Mouse (Mus musculus): ENCODE measurements around the gene Sult3a1. TPM values are rescaled to one million over a fixed set of nuclear protein-coding genes. Genes with fewer than 3 reads are reported as not detected.
"Not testable (repeated sequence)": the region's sequence is repeated elsewhere in the genome, so short reads cannot be mapped to it uniquely, and the experiment has no call there.

Gene Sult3a1
- not detected for total RNA-seq (2022)

DNA sequence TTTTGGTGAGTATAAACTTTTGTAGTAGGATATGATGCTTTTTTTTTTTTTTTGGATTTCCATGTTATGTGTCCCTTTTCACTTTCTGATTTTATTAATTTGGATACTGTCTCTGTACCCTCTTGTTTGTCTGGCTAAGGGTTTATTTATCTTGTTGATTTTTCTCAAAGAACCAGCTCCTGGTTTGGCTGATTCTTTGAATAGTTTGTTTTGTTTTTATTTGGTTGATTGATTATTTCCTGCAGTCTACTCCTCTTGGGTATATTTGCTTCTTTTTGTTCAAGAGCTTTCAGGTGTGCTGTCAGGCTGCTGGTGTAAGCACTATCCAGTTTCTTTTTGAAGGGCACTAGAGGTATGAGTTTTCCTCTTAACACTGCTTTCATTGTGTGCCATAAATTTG, at the start of gene Sult3a1:
Gene Sult3a1 (plus strand): TSS at position 301 of the 400 bp plus-strand sequence.
- no peak for DNase-seq (ENCODE audit: low spot score in 2 of 2)

GRCm38 (mm10) chr10:33811807-33812206, 45.7 kb upstream of the Sult3a1 start:
- no peak for DNase-seq (ENCODE audit: low spot score in 2 of 2)

- DNase-seq (ENCODE audit: low spot score in 2 of 2) = no peak
Observed at GRCm38 (mm10) chr10:33814266-33814665, 43.3 kb upstream of the Sult3a1 start.

GRCm38 (mm10) chr10:33816923-33817322, 40.6 kb upstream of the Sult3a1 start:
- DNase-seq (ENCODE audit: low spot score in 2 of 2) = no peak

- DNase-seq (ENCODE audit: low spot score in 2 of 2) = no peak
Observed at GRCm38 (mm10) chr10:33820892-33821291, 36.6 kb upstream of the Sult3a1 start.

- DNase-seq (ENCODE audit: low spot score in 2 of 2) = no peak
Observed at GRCm38 (mm10) chr10:33865994-33866393, 8.5 kb downstream of the Sult3a1 start.

DNA sequence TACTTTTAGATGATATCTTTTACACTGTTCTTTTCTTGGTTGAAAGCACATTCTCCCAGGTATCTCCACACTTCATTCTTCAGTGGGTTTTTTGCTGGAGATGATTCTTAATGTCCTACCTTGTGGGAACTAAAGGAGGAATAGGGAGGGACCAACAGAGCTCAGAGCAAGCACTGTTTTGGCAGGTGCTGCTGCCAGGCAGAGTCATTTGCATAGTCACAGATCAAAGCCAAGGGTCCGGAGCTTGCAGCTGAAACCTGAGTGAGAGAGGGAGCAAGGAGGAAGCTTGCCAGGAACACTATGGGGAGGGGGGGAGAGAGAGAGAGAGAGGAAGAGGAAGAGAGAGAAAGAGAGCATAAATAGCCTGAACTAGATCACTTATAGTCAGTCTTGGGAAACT, 12.9 kb downstream of the Sult3a1 start:
- DNase-seq (ENCODE audit: low spot score in 2 of 2) = no peak

DNA sequence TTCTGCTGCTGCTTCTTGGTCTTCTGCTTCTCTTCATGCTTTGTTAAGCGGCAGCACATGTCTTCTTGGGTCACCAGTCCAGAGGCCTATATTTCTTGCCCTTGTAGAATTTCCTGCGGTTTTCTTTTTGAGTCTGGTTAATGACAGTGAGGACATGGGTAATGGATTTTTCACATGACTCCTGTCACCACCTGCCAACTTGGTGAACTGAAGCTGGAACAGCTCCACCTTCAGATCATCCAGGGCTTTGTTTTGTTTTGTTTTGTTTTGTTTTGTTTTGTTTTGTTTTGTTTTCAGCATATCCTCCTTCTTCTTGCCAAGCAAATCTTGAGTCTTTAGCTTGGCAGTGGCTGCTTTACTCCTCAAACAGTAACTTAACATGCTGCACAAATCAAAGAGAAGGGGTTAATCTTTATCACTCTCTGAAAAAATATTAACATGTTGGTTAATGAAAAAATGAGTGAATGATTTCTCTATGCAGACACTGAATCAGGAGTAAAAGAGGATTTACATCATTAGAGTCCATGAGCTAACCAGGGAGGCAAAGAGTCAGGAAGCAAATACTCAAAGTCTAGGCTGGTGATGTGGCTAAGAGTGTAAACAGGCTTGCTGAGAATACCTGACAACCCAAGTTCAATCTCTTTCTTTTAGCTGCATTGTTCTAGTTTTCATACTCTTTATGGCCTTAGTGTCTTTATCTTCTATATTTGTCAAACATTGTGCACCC, 15.3 kb downstream of the Sult3a1 start:
- DNase-seq (ENCODE audit: low spot score in 2 of 2) = no peak

GRCm38 (mm10) chr10:33882411-33882810, 24.9 kb downstream of the Sult3a1 start:
- not testable (repeated sequence) for DNase-seq (ENCODE audit: low spot score in 2 of 2)

DNA sequence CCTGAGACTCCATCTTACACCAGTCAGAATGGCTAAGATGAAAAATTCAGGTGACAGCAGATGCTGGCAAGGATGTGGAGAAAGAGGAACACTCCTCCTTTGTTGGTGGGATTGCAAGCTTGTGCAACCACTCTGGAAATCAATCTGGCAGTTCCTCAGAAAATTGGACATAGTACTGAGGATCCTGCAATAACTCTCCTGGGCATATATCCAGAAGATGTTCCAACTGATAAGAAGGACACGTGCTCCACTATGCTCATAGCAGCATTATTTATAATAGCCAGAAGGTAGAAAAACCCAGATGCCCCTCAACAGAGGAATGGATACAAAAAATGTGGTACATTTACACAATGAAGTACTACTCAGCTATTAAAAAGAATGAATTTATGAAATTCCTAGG, 44.0 kb downstream of the Sult3a1 start:
- DNase-seq (ENCODE audit: low spot score in 2 of 2) = not testable (repeated sequence)

DNA sequence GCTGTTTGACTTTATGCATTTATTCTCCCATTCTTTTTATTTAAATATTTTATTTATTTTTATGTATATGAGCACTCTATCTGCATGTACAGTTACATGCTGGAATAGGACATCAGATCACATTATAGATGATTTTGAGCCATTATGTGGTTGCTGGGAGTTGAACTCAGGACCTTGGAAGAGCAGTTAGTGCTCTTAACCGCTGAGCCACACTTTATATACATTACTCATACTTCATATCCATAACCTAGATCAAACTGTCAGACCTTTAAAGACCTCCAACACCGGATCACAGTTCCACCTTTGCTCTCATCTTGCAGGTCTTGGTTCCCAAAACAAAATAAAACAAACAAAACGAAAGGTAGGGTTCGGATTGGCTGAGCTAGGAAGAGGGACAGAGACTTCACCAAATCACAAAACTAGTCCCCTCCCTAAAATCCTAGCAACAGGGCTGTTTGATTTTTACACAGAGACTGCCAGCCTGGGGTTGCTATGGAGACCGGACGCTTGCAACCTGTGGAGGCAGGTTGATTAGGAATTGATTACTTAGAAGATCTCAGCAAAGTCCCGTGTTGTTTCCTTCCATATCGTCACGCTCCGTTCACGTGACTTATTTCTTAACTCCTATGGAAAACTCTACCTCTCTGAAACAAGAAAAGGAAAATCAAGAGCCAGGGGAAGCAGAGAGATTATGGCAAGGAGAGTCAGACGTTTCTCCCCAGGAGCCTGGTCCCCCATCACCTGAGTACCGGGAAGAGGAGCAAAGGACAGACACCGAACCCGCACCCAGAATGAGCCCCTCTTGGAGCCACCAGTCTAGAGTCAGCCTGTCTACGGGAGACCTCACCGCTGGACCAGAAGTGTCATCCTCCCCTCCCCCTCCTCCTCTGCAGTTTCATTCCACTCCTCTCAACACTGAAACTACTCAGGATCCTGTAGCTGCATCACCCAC, 47.3 kb downstream of the Sult3a1 start, which contains the start of gene Rsph4a:
Gene Rsph4a (plus strand): TSS at position 582 of the 952 bp plus-strand sequence.
- no peak for DNase-seq (ENCODE audit: low spot score in 2 of 2)

DNA sequence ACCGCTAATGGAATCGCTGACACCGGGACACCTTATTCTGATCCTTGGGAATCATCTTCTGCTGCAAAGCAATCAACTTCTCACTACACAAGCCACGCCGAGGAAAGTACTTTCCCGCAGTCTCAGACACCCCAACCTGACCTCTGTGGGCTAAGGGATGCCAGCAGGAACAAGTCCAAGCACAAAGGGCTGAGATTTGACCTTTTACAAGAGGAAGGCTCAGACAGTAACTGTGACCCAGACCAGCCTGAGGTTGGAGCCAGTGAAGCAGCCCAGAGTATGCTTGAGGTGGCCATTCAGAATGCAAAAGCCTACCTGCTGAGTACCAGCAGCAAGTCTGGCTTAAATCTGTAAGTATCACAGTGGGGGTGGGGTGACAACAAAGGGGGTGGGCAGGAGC, 48.0 kb downstream of the Sult3a1 start:
- no peak for DNase-seq (ENCODE audit: low spot score in 2 of 2)

Other genes with a start within 250 kb of the Sult3a1 start
- under 1 TPM in 1 of 4 experiments, not detected in 3; 0.13 TPM for gene Clvs2, start 233.0 kb upstream of the Sult3a1 start, total RNA-seq (2022)
- not detected for gene Sult3a2, start 71.0 kb upstream of the Sult3a1 start, total RNA-seq (2022)
- not detected for gene Rsph4a, start 47.4 kb downstream of the Sult3a1 start, total RNA-seq (2022)
- 1 to 10 TPM; 7.8 to 8.6 (median 8.1) TPM for gene Zup1, start 93.5 kb downstream of the Sult3a1 start, total RNA-seq (2022)
- 100 to 1,000 TPM; 173 to 185 (median 176) TPM for gene Rwdd1, start 161.9 kb downstream of the Sult3a1 start, total RNA-seq (2022)
- gene Trappc3l, start 179.9 kb downstream of the Sult3a1 start, total RNA-seq (2022) = not detected
- gene Calhm4, start 186.6 kb downstream of the Sult3a1 start, total RNA-seq (2022) = not detected
- gene Calhm5, start 238.8 kb downstream of the Sult3a1 start, total RNA-seq (2022) = under 1 TPM; 0.17 to 0.67 (median 0.40) TPM